Mouse (Mus musculus) left cerebral cortex, adult 2 months (tissue): ENCODE measurements around the gene Tmed6. TPM values are rescaled to one million over a fixed set of nuclear protein-coding genes. Genes with fewer than 3 reads are reported as not detected.
"Not testable (repeated sequence)": the region's sequence is repeated elsewhere in the genome, so short reads cannot be mapped to it uniquely, and the experiment has no call there.

ENCODE experiments used
- DNase-seq, 2 experiments: peaks; one replicate each; pipeline ENCODE4 v3.0.0; 2021 to 2022; ENCODE audit warnings: low spot score in 2 of 2, mixed read lengths in 1 of 2; ENCODE audit errors: extremely low spot score in 1 of 2
- H3K27ac ChIP-seq: fragments of 200-600 bp; 2 replicates; pipeline ENCODE4 v1.8.1; 2022
- H3K4me3 ChIP-seq: fragments of 200-600 bp; 2 replicates; pipeline ENCODE4 v1.8.1; 2022
- CTCF ChIP-seq: fragments of 200-600 bp; IDR thresholded peaks from 2 replicates; pipeline ENCODE4 v1.8.1; 2022; ENCODE audit warnings: antibody characterized with exemption, mild to moderate bottlenecking, moderate library complexity
- intact Hi-C: fragments of 180-260 bp; cut with DNase I; formaldehyde crosslinking; loops from one replicate; pipeline ENCODE4 v1.15.1; 2025
- total RNA-seq, 2 experiments: library from RNA; stranded (reverse); gene quantifications; 2 replicates each; pipeline ENCODE4 v1.2.3; 2021

Gene Tmed6
- total RNA-seq, 2 experiments from 2014 or later: not detected

- intact Hi-C loops: loop anchor here (1.0 kb wide), 1 partner anchor 163 kb away; the partner anchor contains the start of gene Utp4
- Histone ChIP-seq H3K4me3 (peak within 1 kb of the TSS; percentile 71), H3K27ac (peak within 1 kb of the TSS; percentile 89)
- peak; percentile 95 to 96 for DNase-seq
- TF ChIP-seq CTCF: no peak
These were observed 9.1 kb downstream of the Tmed6 start, which contains the start of the genes Cog8 and Nip7 for GRCm38 (mm10) chr8:107056076-107056972. Cog8 (minus strand) TSS chr8:107056689. Nip7 (plus strand) TSS chr8:107056877.

GRCm38 (mm10) chr8:107052046-107052445, 13.4 kb downstream of the Tmed6 start:
- DNase-seq: no peak
- intact Hi-C loops: no loop called here
- TF ChIP-seq CTCF: no peak

DNA sequence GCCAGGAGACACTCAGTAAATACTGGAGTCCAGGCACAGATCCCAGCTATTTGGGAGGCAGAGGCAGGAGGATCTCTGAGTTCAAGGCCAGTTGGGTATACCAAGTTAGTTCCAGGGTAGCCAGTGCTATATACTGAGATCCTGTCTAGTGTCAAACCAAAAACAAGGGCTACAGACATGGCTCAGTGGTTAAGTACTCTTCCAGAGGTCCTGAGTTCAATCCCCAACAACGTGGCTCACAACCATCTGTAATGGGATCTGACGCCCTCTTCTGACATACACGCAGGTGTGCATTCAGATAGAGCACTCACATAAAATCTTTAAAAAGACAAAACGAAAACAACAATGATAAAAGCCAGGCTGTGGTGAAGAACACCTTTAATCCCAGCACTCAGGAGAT, 16.0 kb downstream of the Tmed6 start:
- no peak overlapping the region for H3K4me3 ChIP-seq
- intact Hi-C loops: no loop called here
- peak overlapping the region; percentile 96 for H3K27ac ChIP-seq
- TF ChIP-seq CTCF: no peak
- DNase-seq: no peak

More at GRCm38 (mm10) chr8:107052046-107052445, 13.4 kb downstream of the Tmed6 start:
- no peak overlapping the region for H3K4me3 ChIP-seq
- no peak overlapping the region for H3K27ac ChIP-seq

GRCm38 (mm10) chr8:107048061-107048941, 17.1 kb downstream of the Tmed6 start, which contains the start of gene Pdf:
Pdf (minus strand) TSS chr8:107048614.
- no peak; the same call in 1 of the 2 replicates for TF ChIP-seq CTCF
- intact Hi-C loops: no loop called here
- H3K4me3 ChIP-seq: peak within 1 kb of the TSS; percentile 72
- H3K27ac ChIP-seq: peak within 1 kb of the TSS; percentile 96
- DNase-seq: peak; percentile 84 to 85

- Histone ChIP-seq H3K4me3 (no peak overlapping the region), H3K27ac (no peak overlapping the region)
- TF ChIP-seq CTCF: no peak
- intact Hi-C loops: no loop called here
- DNase-seq: no peak
These were observed 18.5 kb downstream of the Tmed6 start for GRCm38 (mm10) chr8:107046976-107047375.

GRCm38 (mm10) chr8:107045478-107045877, 20.0 kb downstream of the Tmed6 start:
- Histone ChIP-seq H3K27ac (no peak overlapping the region), H3K4me3 (no peak overlapping the region)
- DNase-seq: no peak
- intact Hi-C loops: no loop called here
- TF ChIP-seq CTCF: no peak

GRCm38 (mm10) chr8:107040632-107041031, 24.8 kb downstream of the Tmed6 start:
- no peak overlapping the region for H3K27ac ChIP-seq
- no peak for TF ChIP-seq CTCF
- no peak overlapping the region for H3K4me3 ChIP-seq
- DNase-seq: no peak
- intact Hi-C loops: no loop called here

DNA sequence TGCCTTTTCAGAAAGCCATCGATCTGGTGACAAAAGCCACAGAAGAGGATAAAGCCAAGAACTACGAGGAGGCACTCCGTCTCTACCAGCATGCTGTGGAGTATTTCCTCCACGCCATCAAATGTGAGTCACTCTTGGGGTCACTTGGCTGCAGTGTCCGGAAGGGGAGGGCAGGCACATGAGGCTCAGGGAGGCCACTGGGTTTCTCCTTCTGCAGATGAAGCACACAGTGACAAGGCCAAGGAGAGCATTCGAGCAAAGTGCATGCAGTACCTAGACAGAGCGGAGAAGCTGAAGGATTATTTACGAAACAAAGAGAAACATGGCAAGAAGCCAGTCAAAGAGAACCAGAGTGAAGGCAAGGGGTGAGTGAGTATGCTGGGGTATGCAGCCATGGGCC, 28.8 kb downstream of the Tmed6 start:
- intact Hi-C loops: no loop called here
- no peak for TF ChIP-seq CTCF
- no peak for DNase-seq

GRCm38 (mm10) chr8:107035641-107036040, 29.8 kb downstream of the Tmed6 start:
- intact Hi-C loops: no loop called here
- DNase-seq: no peak
- TF ChIP-seq CTCF: no peak

More for the DNA sequence above, 28.8 kb downstream of the Tmed6 start:
- Histone ChIP-seq H3K27ac (no peak overlapping the region), H3K4me3 (no peak overlapping the region)

GRCm38 (mm10) chr8:107033609-107034008, 31.8 kb downstream of the Tmed6 start:
- H3K27ac ChIP-seq, H3K4me3 ChIP-seq, DNase-seq, intact Hi-C loops: not testable (repeated sequence)

More at GRCm38 (mm10) chr8:107035641-107036040, 29.8 kb downstream of the Tmed6 start:
- H3K4me3 ChIP-seq: no peak overlapping the region
- H3K27ac ChIP-seq: no peak overlapping the region

DNA sequence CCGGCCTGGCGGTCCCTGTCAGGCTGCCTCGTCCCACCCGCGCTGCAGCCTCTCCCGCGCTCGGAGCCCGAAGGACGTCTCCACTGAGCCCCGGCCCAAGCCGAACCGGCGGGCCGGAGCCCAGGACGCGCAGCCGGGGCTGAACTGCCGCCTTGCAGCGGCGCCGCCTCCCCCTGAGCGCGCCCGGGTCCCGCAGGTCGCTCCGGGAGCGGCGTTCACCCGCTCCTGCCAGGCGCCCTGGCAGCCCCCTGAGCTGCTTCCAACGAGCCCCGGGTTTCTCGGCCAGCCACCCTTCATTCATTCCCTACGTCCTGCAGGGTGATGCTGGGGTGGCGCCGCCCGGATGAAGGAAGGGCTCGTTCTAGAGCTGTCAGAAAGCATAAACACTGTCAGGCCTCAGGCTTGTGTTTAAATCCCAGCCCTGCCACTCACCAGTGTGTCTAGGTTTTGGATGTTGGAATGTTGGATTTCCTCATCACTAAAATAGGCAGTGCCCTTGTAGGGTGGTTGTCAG, 33.8 kb downstream of the Tmed6 start:
- H3K4me3 ChIP-seq: peak overlapping the region; percentile 94
- no peak for DNase-seq
- no peak for TF ChIP-seq CTCF
- peak overlapping the region; percentile 79 for H3K27ac ChIP-seq
- intact Hi-C loops: no loop called here
